Mouse (Mus musculus) heart, postnatal 25 days (tissue): ENCODE results near the gene Rmdn2. TPM values are rescaled to one million over a fixed set of nuclear protein-coding genes. Genes with fewer than 3 reads are reported as not detected.

Source experiments
- DNase-seq: peaks from one replicate; pipeline ENCODE4 v3.0.0; 2022; ENCODE audit warnings: low spot score
- intact Hi-C: fragments of 180-260 bp; cut with DNase I; formaldehyde crosslinking; loops from one replicate; pipeline ENCODE4 v1.15.1; 2025
- total RNA-seq, 2 experiments: library from RNA; stranded (reverse); gene quantifications; 2 replicates each; pipeline ENCODE4 v1.2.3; 2021

Gene Rmdn2
- 10 to 100 TPM; 11.6 to 12.0 TPM for total RNA-seq

GRCm38 (mm10) chr17:79611545-79611944 lies at the start of gene Rmdn2:
Gene Rmdn2, plus strand, starts transcription at chr17:79611863.
- intact Hi-C loops, result no loop called here
- DNase-seq, result no peak

- no peak for DNase-seq
- intact Hi-C loops, result no loop called here
Measured at GRCm38 (mm10) chr17:79563067-79563620, 48.5 kb upstream of the Rmdn2 start.

- intact Hi-C loops, result no loop called here
- DNase-seq, result no peak
Measured at GRCm38 (mm10) chr17:79563721-79564120, 47.9 kb upstream of the Rmdn2 start.

GRCm38 (mm10) chr17:79565241-79565961 lies 46.3 kb upstream of the Rmdn2 start:
- no peak for DNase-seq
- intact Hi-C loops, result loop anchor here (5.0 kb wide), 2 partner anchors 48 to 208 kb away; partner anchors contain the start of gene Cdc42ep3

GRCm38 (mm10) chr17:79568401-79568800 lies 43.3 kb upstream of the Rmdn2 start:
- DNase-seq, result no peak
- intact Hi-C loops, result loop anchor here (5.0 kb wide), 2 partner anchors 51 to 211 kb away; partner anchors contain the start of gene Cdc42ep3

GRCm38 (mm10) chr17:79578328-79578727 lies 33.3 kb upstream of the Rmdn2 start:
- no peak for DNase-seq
- intact Hi-C loops, result no loop called here

GRCm38 (mm10) chr17:79580264-79580920 lies 31.3 kb upstream of the Rmdn2 start:
- intact Hi-C loops, result loop anchor here (1.0 kb wide), 1 partner anchor 469 kb away; no protein-coding TSS in a partner anchor
- peak; percentile 37 for DNase-seq

GRCm38 (mm10) chr17:79583466-79583865 lies 28.2 kb upstream of the Rmdn2 start:
- intact Hi-C loops, result no loop called here
- DNase-seq, result no peak

GRCm38 (mm10) chr17:79584246-79584800 lies 27.3 kb upstream of the Rmdn2 start:
- no peak for DNase-seq
- intact Hi-C loops, result no loop called here

- no peak for DNase-seq
- intact Hi-C loops, result no loop called here
Measured at GRCm38 (mm10) chr17:79589913-79590312, 21.8 kb upstream of the Rmdn2 start.

- no peak for DNase-seq
- intact Hi-C loops, result no loop called here
Measured at GRCm38 (mm10) chr17:79595996-79596395, 15.7 kb upstream of the Rmdn2 start.

- DNase-seq, result no peak
- intact Hi-C loops, result no loop called here
Measured at GRCm38 (mm10) chr17:79598151-79598550, 13.5 kb upstream of the Rmdn2 start.

GRCm38 (mm10) chr17:79598596-79599577 lies 12.8 kb upstream of the Rmdn2 start:
- intact Hi-C loops, result no loop called here

GRCm38 (mm10) chr17:79600108-79600507 lies 11.6 kb upstream of the Rmdn2 start:
- DNase-seq, result no peak
- intact Hi-C loops, result no loop called here

More at GRCm38 (mm10) chr17:79598596-79599577, 12.8 kb upstream of the Rmdn2 start:
- DNase-seq, result no peak

- DNase-seq, result no peak
- intact Hi-C loops, result no loop called here
Measured at GRCm38 (mm10) chr17:79602381-79602780, 9.3 kb upstream of the Rmdn2 start.

GRCm38 (mm10) chr17:79603427-79603826 lies 8.2 kb upstream of the Rmdn2 start:
- no peak for DNase-seq
- intact Hi-C loops, result no loop called here

GRCm38 (mm10) chr17:79605794-79606193 lies 5.9 kb upstream of the Rmdn2 start:
- intact Hi-C loops, result no loop called here
- DNase-seq, result no peak

- intact Hi-C loops, result no loop called here
- no peak for DNase-seq
Measured at GRCm38 (mm10) chr17:79609697-79610096, 2.0 kb upstream of the Rmdn2 start.

- intact Hi-C loops, result no loop called here
- DNase-seq, result no peak
Measured at GRCm38 (mm10) chr17:79610163-79610755, 1.4 kb upstream of the Rmdn2 start.
